9 mouse cellular contexts compared by ENCODE assay signal in the genomic region with DNA sequence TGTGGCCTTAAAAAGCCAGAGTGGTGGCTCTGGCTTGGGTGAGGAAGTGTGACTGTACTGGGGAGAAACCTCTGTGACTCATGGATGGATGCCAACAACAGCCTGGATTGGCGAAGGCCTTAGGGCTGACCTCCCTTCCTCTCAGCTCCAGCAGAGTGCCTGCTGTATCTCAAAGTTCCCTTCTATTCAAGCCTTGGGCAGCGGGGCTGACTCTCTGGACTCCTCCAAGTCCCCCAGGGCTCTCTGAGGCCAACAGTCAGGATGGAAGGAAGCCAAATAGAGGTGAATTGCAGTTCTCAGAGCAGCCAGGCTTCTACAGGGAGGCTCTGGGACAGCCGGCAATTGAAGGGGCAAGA.
DNase-seq lines count a peak whose midpoint lies in the region; ATAC-seq and TF ChIP-seq lines count a peak whose summit lies in the region.
"Had no signal": no experiment of that assay in that cellular context is flagged by ENCODE, and none has a peak within 500 bp of the region (broad histone marks: within the 10 kb centered on the region; RNA-seq: fewer than 3 reads in every experiment).

No protein-coding gene starts in this region.

- peak; percentile 6 for DNase-seq in gastrocnemius, adult 18-20 months (ENCODE audit: low spot score)
- DNase-seq in gastrocnemius, adult 2 months = no peak
- DNase-seq in cerebellum, adult 18-20 months = peak; percentile 14 to 18
- DNase-seq in heart, postnatal 4 days = peak; percentile 45
- peak; percentile 20 for DNase-seq in lung, postnatal 36 days
- DNase-seq in urinary bladder, postnatal 25 days (ENCODE audit: low spot score) = no peak
- DNase-seq in thymus, adult 18-20 months = no peak
- DNase-seq: liver, embryonic 13.5 days had no signal

- intact Hi-C loops in gastrocnemius, adult 2 months (cut with DNase I) = no loop called here

- H3K4me3 ChIP-seq in gastrocnemius, adult 2 months = no peak overlapping the region
- H3K4me3 ChIP-seq: liver, embryonic 13.5 days had no signal

- no peak for TF ChIP-seq CTCF in gastrocnemius, adult 2 months (IDR thresholded peaks at IDR 0.05)

- H3K27ac ChIP-seq in gastrocnemius, adult 2 months = no peak overlapping the region
- H3K27ac ChIP-seq: liver, embryonic 13.5 days had no signal

- no peak for ATAC-seq in monocyte, adult 5-6 weeks (replicated peaks; ENCODE audit: insufficient number of reproducible peaks, low FRiP score, low TSS enrichment, poor library complexity, severe bottlenecking)

Comparison
In these comparisons a context has a peak if more than half of its experiments do, and no peak if none do; other contexts are left out.
1. DNase-seq: peak in gastrocnemius, adult 18-20 months (single experiment), cerebellum, adult 18-20 months (2 of 2), heart, postnatal 4 days (single experiment) and lung, postnatal 36 days (single experiment); none in gastrocnemius, adult 2 months (single experiment), urinary bladder, postnatal 25 days (single experiment) and thymus, adult 18-20 months (0 of 2).